Mouse (Mus musculus): ENCODE data around the gene 4933406M09Rik. TPM values are rescaled to one million over a fixed set of nuclear protein-coding genes. Genes with fewer than 3 reads are reported as not detected.

The 4933406M09Rik gene
- polyA plus RNA-seq, 1 experiment from 2014 or later, result not detected

DNA sequence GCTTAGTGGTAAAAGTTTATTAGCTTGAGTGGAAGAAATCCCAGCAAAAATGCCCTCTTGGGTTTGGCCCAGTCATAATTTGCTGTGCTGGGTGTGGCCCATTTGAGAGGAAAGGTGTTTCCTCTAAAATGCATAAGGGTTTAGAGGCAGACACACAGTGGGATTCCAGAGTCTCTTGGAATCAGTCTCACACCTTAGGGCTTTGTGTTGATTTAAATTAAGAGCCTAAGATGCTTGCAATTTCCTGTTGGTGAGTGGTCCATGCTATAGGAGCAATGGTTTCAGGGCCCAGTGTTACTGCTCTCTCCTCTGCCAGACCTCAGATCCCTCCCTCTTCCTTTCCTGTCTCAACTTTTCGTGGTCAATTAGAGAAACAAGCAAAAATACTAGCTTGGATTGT lies 33.4 kb downstream of the 4933406M09Rik start:
- DNase-seq (ENCODE audit: low spot score), result no peak
- Histone ChIP-seq H3K27ac (no peak overlapping the region), H3K27me3 (ENCODE audit: insufficient read depth, poor library complexity, severe bottlenecking) (no peaks in the 10 kb centered on the region), H3K36me3 (peaks cover 21% of the 10 kb centered on the region), H3K9me3 (no peaks in the 10 kb centered on the region), H3K4me3 (no peak overlapping the region), H3K4me1 (replicated peaks) (peaks cover 40% of the 10 kb centered on the region)
- 74% methylated on average over 1 of the region's 1 CpGs for WGBS

DNA sequence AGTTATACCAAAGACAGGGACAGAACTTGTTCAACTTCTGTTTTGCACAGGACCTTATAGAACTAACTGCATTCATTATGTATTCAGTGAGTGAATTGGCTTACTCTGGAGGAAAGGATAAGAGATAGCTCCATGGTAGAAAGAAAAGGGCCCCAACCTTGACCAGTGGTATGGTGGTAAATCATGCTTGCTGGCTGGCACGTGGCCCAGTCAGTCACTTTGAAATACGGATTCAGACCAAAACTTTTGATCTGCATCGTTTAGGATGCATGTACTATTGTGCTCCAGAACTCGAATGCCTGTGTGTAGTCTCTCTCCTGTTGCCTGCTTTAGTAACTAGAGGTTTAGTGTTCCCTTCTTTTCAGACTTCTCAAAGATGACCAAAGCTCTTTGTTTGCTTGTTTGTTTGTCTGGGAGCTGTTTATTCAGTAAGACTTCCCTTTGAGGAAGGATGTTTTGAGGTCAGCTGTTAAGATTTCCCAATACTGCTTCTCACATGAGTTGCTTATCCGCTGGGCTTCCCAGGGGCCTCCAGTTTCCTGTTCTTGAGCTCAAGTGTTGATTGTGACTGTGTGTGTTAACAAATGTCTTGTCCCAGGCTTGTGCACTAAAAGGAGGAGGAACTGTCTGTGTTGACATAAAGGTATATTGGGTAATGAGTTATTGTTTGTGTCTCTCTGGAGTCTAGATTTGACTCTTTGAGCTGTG lies 34.2 kb downstream of the 4933406M09Rik start:
- WGBS, result 79% methylated on average over 5 of the region's 5 CpGs
- H3K27ac ChIP-seq, result no peak overlapping the region
- no peak overlapping the region for H3K4me3 ChIP-seq
- DNase-seq (ENCODE audit: low spot score), result no peak
- H3K4me1 ChIP-seq (replicated peaks), result peaks cover 32% of the 10 kb centered on the region
- no peaks in the 10 kb centered on the region for H3K27me3 ChIP-seq (ENCODE audit: insufficient read depth, poor library complexity, severe bottlenecking)
- H3K36me3 ChIP-seq, result peaks cover 28% of the 10 kb centered on the region
- no peaks in the 10 kb centered on the region for H3K9me3 ChIP-seq

DNA sequence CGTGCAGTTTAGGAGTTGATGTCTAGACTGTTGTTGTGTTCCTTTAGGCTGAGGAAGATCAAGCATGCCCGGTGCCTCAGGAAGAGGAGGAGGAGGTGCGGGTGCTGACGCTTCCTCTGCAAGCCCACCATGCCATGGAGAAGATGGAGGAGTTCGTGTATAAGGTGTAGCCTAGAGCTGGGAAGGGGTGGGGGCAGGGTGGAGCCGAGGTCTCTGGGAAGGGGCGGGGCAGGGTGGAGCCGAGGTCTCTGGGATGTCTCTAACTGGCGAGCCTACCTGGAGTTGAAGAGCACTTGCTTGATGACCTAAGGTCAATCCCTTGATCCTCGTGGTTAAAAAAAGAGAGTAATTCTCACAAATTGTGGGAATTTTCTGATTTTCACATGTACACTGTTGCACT lies 38.2 kb downstream of the 4933406M09Rik start:
- no peaks in the 10 kb centered on the region for H3K27me3 ChIP-seq (ENCODE audit: insufficient read depth, poor library complexity, severe bottlenecking)
- peaks cover 64% of the 10 kb centered on the region for H3K36me3 ChIP-seq
- H3K27ac ChIP-seq, result no peak overlapping the region
- 0 out of 2 replicates have a peak, but pooled peaks cover 4% of the 10 kb centered on the region for H3K4me1 ChIP-seq (replicated peaks)
- WGBS, result 80% methylated on average over 10 of the region's 10 CpGs
- DNase-seq (ENCODE audit: low spot score), result no peak
- no peaks in the 10 kb centered on the region for H3K9me3 ChIP-seq
- H3K4me3 ChIP-seq, result no peak overlapping the region

DNA sequence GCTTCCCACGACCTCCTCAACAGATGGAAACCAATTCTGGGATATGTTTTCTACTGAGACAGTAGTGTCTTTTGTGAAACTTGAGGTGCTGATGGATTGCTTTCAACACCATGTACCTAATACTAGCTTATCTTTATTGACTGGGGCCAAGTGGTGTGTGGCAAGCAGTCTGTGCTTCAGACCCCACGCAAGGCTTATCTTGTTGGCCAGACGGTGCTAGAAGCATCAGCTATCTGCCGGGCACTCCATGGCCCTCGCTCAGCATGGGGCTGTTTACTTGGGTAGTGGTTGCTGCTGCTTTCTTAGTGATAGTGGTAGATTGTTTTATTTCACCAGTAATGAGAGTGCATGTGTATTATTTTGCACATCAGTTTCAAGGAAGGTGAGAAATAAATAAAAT lies 40.5 kb downstream of the 4933406M09Rik start:
- peaks cover 86% of the 10 kb centered on the region for H3K36me3 ChIP-seq
- DNase-seq (ENCODE audit: low spot score), result no peak
- H3K27ac ChIP-seq, result no peak overlapping the region
- no peaks in the 10 kb centered on the region for H3K9me3 ChIP-seq
- no peaks in the 10 kb centered on the region for H3K4me1 ChIP-seq (replicated peaks)
- 82% methylated on average over 5 of the region's 5 CpGs for WGBS
- no peak overlapping the region for H3K4me3 ChIP-seq
- no peaks in the 10 kb centered on the region for H3K27me3 ChIP-seq (ENCODE audit: insufficient read depth, poor library complexity, severe bottlenecking)

DNA sequence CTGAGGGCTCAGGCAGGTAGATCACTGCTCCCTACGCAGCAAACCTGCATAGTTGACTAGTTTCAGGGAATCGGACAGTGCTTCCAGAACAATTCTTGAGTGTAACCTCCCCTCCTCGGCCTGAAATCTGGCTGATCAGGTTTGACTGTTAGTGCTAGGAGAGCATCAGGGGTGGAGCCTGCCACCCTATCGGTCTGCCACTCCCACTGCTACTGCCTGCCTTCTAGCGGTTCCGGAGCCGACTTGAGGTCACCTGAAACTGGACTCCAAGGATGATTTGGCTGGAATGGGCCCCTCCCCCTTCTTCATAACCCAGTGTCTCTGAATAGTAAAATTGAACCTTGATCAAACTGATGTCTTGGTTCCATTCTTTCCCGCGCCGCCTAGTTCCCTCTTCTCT lies 47.3 kb downstream of the 4933406M09Rik start:
- Histone ChIP-seq H3K9me3 (no peaks in the 10 kb centered on the region), H3K27ac (no peak overlapping the region), H3K4me3 (no peak overlapping the region), H3K27me3 (ENCODE audit: insufficient read depth, poor library complexity, severe bottlenecking) (no peaks in the 10 kb centered on the region), H3K36me3 (peaks cover 59% of the 10 kb centered on the region), H3K4me1 (replicated peaks) (no peaks in the 10 kb centered on the region)
- 82% methylated on average over 10 of the region's 10 CpGs for WGBS
- DNase-seq (ENCODE audit: low spot score), result no peak

DNA sequence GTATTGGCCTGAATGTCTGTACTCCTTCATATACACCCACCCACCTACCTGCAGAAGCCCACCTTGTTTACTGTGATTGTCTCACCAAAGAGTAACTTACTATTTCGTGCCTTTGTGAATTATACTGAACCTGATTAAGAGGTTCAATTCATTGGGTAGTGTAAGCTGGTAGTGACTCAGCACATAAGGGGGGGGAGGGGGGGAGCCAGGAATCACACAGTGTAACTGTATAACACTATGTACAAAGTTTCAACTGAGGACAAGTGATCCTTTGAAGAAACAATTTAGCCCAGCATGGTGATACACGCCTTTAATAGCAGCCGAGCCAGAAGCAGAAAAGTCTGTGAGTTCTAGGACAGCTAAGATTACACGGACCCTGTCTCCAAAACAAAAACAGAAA lies 47.7 kb downstream of the 4933406M09Rik start:
- H3K27ac ChIP-seq, result no peak overlapping the region
- H3K27me3 ChIP-seq (ENCODE audit: insufficient read depth, poor library complexity, severe bottlenecking), result no peaks in the 10 kb centered on the region
- 91% methylated on average over 4 of the region's 4 CpGs for WGBS
- no peaks in the 10 kb centered on the region for H3K4me1 ChIP-seq (replicated peaks)
- H3K9me3 ChIP-seq, result no peaks in the 10 kb centered on the region
- DNase-seq (ENCODE audit: low spot score), result no peak
- no peak overlapping the region for H3K4me3 ChIP-seq
- peaks cover 54% of the 10 kb centered on the region for H3K36me3 ChIP-seq

DNA sequence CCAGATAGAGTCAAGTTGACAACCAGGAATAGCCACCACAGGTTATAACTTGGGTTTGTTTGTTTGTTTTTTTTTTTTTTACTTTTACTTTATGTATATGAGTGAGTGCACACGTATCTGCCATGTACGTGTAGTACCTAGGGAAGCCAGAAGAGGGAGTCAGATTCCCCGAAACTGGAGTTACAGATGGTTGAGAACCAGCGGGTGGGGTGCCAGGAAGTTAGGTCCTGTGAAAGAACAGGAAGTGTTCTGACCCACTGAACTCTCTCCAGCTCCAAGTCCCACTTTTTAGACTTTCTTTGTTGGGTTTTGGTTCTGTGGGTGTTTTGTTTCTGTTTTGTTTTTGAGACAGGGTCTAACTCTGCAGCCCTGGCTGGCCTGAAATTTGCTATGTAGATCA lies 49.7 kb downstream of the 4933406M09Rik start:
- Histone ChIP-seq H3K27me3 (ENCODE audit: insufficient read depth, poor library complexity, severe bottlenecking) (no peaks in the 10 kb centered on the region), H3K9me3 (no peaks in the 10 kb centered on the region), H3K27ac (no peak overlapping the region), H3K4me1 (replicated peaks) (no peaks in the 10 kb centered on the region), H3K4me3 (no peak overlapping the region), H3K36me3 (peaks cover 35% of the 10 kb centered on the region)
- 30% methylated on average over 4 of the region's 4 CpGs for WGBS
- DNase-seq (ENCODE audit: low spot score), result peak; percentile 20

DNA sequence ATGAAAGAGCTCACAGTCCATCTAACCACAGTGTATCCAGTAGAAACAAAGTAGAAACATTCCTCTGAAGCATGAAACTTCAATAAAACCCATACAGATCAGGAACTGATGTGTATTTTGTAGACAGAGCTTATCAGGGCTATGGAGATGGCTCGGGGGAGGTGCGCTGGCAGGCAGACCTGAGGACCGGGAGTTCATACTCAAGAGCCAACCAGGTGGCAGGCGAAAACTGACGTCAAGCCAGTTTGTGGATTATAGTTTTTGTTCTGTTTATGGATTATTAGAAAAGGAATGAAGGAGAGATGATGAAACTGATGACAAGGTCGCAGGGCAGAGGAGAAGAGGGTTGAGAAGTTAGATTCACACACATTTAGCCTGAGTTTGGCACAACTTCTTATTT lies 54.7 kb downstream of the 4933406M09Rik start:
- no peaks in the 10 kb centered on the region for H3K36me3 ChIP-seq
- H3K27me3 ChIP-seq (ENCODE audit: insufficient read depth, poor library complexity, severe bottlenecking), result no peaks in the 10 kb centered on the region
- H3K4me3 ChIP-seq, result no peak overlapping the region
- H3K9me3 ChIP-seq, result no peaks in the 10 kb centered on the region
- no peaks in the 10 kb centered on the region for H3K4me1 ChIP-seq (replicated peaks)
- no peak overlapping the region for H3K27ac ChIP-seq
- WGBS, result 90% methylated on average over 6 of the region's 6 CpGs
- no peak for DNase-seq (ENCODE audit: low spot score)

Other genes with a start within 250 kb of the 4933406M09Rik start
- gene Chil1, start 203.8 kb upstream of the 4933406M09Rik start, polyA plus RNA-seq (2016; fragmentation: Nextera tagmentation; extraction: Ambion mirVana), result 1.5 and 3.4 TPM in 2 replicates
- 0.21 and 0.39 TPM in 2 replicates for gene Mybph, start 192.5 kb upstream of the 4933406M09Rik start, polyA plus RNA-seq (2016; fragmentation: Nextera tagmentation; extraction: Ambion mirVana)
- gene Adora1, start 150.5 kb upstream of the 4933406M09Rik start, polyA plus RNA-seq (2016; fragmentation: Nextera tagmentation; extraction: Ambion mirVana), result 0.37 and 0.46 TPM in 2 replicates
- 0.14 and 0.33 TPM in 2 replicates for gene Myog, start 96.0 kb upstream of the 4933406M09Rik start, polyA plus RNA-seq (2016; fragmentation: Nextera tagmentation; extraction: Ambion mirVana)
- 3.2 and 4.1 TPM in 2 replicates for gene Ppfia4, start 53.0 kb upstream of the 4933406M09Rik start, polyA plus RNA-seq (2016; fragmentation: Nextera tagmentation; extraction: Ambion mirVana)
- gene Tmem183a, start 24.0 kb upstream of the 4933406M09Rik start, polyA plus RNA-seq (2016; fragmentation: Nextera tagmentation; extraction: Ambion mirVana), result 108 and 132 TPM in 2 replicates
- gene Cyb5r1, start 19.6 kb downstream of the 4933406M09Rik start, polyA plus RNA-seq (2016; fragmentation: Nextera tagmentation; extraction: Ambion mirVana), result 27.3 and 31.2 TPM in 2 replicates
- gene Adipor1, start 29.4 kb downstream of the 4933406M09Rik start, polyA plus RNA-seq (2016; fragmentation: Nextera tagmentation; extraction: Ambion mirVana), result 77.1 and 77.8 TPM in 2 replicates
- gene Klhl12, start 69.6 kb downstream of the 4933406M09Rik start, polyA plus RNA-seq (2016; fragmentation: Nextera tagmentation; extraction: Ambion mirVana), result 31.7 and 37.2 TPM in 2 replicates
- gene Rabif, start 108.7 kb downstream of the 4933406M09Rik start, polyA plus RNA-seq (2016; fragmentation: Nextera tagmentation; extraction: Ambion mirVana), result 43.8 and 45.0 TPM in 2 replicates
- not detected in 2 replicates for gene Mgat4e, start 163.7 kb downstream of the 4933406M09Rik start, polyA plus RNA-seq (2016; fragmentation: Nextera tagmentation; extraction: Ambion mirVana)
- gene Kdm5b, start 174.2 kb downstream of the 4933406M09Rik start, polyA plus RNA-seq (2016; fragmentation: Nextera tagmentation; extraction: Ambion mirVana), result 69.9 and 71.6 TPM in 2 replicates

Measured in hindbrain, embryonic 10.5 days (tissue).